Mouse (Mus musculus) intestine, embryonic 15.5 days (tissue): ENCODE data around the gene Zfpl1. TPM values are rescaled to one million over a fixed set of nuclear protein-coding genes. Genes with fewer than 3 reads are reported as not detected.
A peak's percentile ranks its signal among the peaks of the same experiment; 100 is the strongest.
"Not testable (repeated sequence)": the region's sequence is repeated elsewhere in the genome, so short reads cannot be mapped to it uniquely, and the experiment has no call there.

Experiments used
- ATAC-seq: fragments of 200-750 bp; cut with Nextera tagmentation; 2 replicates; pipeline ENCODE4 v1.8.0; 2017; ENCODE audit warnings: moderate TSS enrichment, moderate library complexity
- H3K27ac ChIP-seq: fragments of 300-500 bp; sonication (generic); 2 replicates; pipeline ENCODE4 v1.5.1; 2015; ENCODE audit warnings: mild to moderate bottlenecking, inconsistent platforms
- H3K27me3 ChIP-seq: fragments of 300-500 bp; sonication (generic); replicated peaks from 2 replicates; pipeline ENCODE4 v1.6.1; 2015; ENCODE audit warnings: inconsistent platforms
- H3K36me3 ChIP-seq: fragments of 300-500 bp; sonication (generic); 2 replicates; pipeline ENCODE4 v1.6.1; 2015; ENCODE audit warnings: inconsistent platforms
- H3K4me1 ChIP-seq: fragments of 300-500 bp; sonication (generic); replicated peaks from 2 replicates; pipeline ENCODE4 v1.6.1; 2015; ENCODE audit warnings: inconsistent platforms
- H3K4me2 ChIP-seq: fragments of 300-500 bp; sonication (generic); replicated peaks from 2 replicates; pipeline ENCODE4 v1.6.1; 2015; ENCODE audit warnings: mild to moderate bottlenecking, inconsistent platforms
- H3K4me3 ChIP-seq: fragments of 300-500 bp; sonication (generic); replicated peaks from 2 replicates; pipeline ENCODE4 v1.5.1; 2015; ENCODE audit warnings: inconsistent platforms
- H3K9ac ChIP-seq: fragments of 300-500 bp; sonication (generic); 2 replicates; pipeline ENCODE4 v1.6.1; 2015; ENCODE audit warnings: inconsistent platforms
- H3K9me3 ChIP-seq: fragments of 300-500 bp; sonication (generic); 2 replicates; pipeline ENCODE4 v1.6.1; 2016; ENCODE audit warnings: inconsistent platforms
- WGBS: fragments of 180-500 bp; shearing (Covaris S2); methylation state at CpG from one replicate; pipeline ENCODE4 v1.1.7; 2015; 5-methylcytosine and 5-hydroxymethylcytosine counted together
- polyA plus RNA-seq: library from polyadenylated mRNA; unstranded; fragments of >200 nt; fragmentation: Nextera tagmentation; extraction: Ambion mirVana; gene quantifications from 2 replicates; pipeline ENCODE4 v1.2.1, GENCODE M21; 2015

The Zfpl1 gene
- 58.5 and 61.3 TPM in 2 replicates for polyA plus RNA-seq

- WGBS = under 1% methylated on average over 58 of the region's 58 CpGs
- peak within 1 kb of the TSS; percentile 75 for H3K4me2 ChIP-seq
- ATAC-seq = peak; percentile 94
- peak within 1 kb of the TSS; percentile 65 for H3K4me3 ChIP-seq
- no peaks in the 10 kb centered on the region for H3K27me3 ChIP-seq
- H3K9me3 ChIP-seq = no peaks in the 10 kb centered on the region
- H3K27ac ChIP-seq = peak within 1 kb of the TSS; percentile 54
- H3K36me3 ChIP-seq = peaks cover 26% of the 10 kb centered on the region
- H3K9ac ChIP-seq = peak within 1 kb of the TSS; percentile 62
- peaks cover 10% of the 10 kb centered on the region for H3K4me1 ChIP-seq
Observed at GRCm38 (mm10) chr19:6084478-6085248, at the start of gene Zfpl1, which contains the start of gene Cdca5. Zfpl1 (minus strand) TSS chr19:6084956. Cdca5 (plus strand) TSS chr19:6084983.

GRCm38 (mm10) chr19:6133197-6133596 is 48.4 kb upstream of the Zfpl1 start:
- H3K4me3 ChIP-seq, H3K9me3 ChIP-seq, ATAC-seq, H3K4me1 ChIP-seq, H3K4me2 ChIP-seq, H3K9ac ChIP-seq, H3K36me3 ChIP-seq, H3K27ac ChIP-seq, H3K27me3 ChIP-seq: not testable (repeated sequence)
- WGBS = 50% methylated on average over 1 of the region's 1 CpGs

GRCm38 (mm10) chr19:6132171-6132827 is 47.5 kb upstream of the Zfpl1 start:
- no peak overlapping the region for H3K4me3 ChIP-seq
- no peak overlapping the region for H3K27ac ChIP-seq
- H3K9me3 ChIP-seq = no peaks in the 10 kb centered on the region
- no peak overlapping the region for H3K9ac ChIP-seq
- H3K27me3 ChIP-seq = no peaks in the 10 kb centered on the region
- no peak overlapping the region for H3K4me2 ChIP-seq
- 86% methylated on average over 7 of the region's 7 CpGs for WGBS
- H3K4me1 ChIP-seq = no peaks in the 10 kb centered on the region
- H3K36me3 ChIP-seq = no peaks in the 10 kb centered on the region
- ATAC-seq = no peak

GRCm38 (mm10) chr19:6130414-6131128 is 45.8 kb upstream of the Zfpl1 start:
- not testable (repeated sequence) for H3K4me2 ChIP-seq, H3K9ac ChIP-seq, H3K27ac ChIP-seq, H3K4me3 ChIP-seq, H3K9me3 ChIP-seq, H3K27me3 ChIP-seq, H3K4me1 ChIP-seq, ATAC-seq, H3K36me3 ChIP-seq
- 74% methylated on average over 7 of the region's 7 CpGs for WGBS

DNA sequence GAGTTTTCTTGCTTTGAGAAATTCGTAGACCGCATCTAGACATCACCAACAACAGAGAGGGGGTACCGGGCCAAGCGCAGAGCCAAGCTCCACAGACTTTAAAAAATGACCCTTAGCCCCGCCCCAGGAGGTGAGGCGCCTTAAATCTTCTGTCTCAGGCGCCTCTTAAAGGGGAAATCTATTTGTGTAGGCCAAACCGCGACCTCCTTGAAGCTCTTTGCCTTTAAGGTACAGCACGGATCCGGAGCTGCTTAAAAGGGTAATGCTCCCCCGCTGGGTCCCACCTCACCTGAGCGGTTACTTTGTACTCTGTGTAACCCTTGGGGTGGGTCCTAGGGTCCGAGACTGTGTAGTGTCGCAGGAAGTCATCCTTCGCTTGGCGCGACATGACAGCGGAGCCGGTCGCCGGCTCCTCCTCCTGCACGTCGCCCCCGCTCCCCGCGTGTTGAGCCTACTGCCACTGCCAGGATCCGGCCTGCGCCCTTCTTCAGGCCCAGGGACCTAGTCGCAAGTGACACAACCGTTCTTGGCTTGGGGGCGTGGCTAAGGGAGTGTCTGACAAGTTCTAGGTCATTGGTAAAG is 43.1 kb upstream of the Zfpl1 start, which contains the start of gene Snx15:
Gene Snx15, minus strand, starts transcription at position 545 of the 582 bp plus-strand sequence.
- Histone ChIP-seq H3K4me3 (peak within 1 kb of the TSS; percentile 53), H3K4me2 (peak within 1 kb of the TSS; percentile 72), H3K36me3 (no peaks in the 10 kb centered on the region), H3K9me3 (no peaks in the 10 kb centered on the region), H3K27me3 (no peaks in the 10 kb centered on the region), H3K4me1 (0 out of 2 replicates have a peak, but pooled peaks cover 4% of the 10 kb centered on the region), H3K9ac (peak within 1 kb of the TSS; percentile 68), H3K27ac (peak within 1 kb of the TSS; percentile 93)
- under 1% methylated on average over 32 of the region's 32 CpGs for WGBS
- peak; percentile 96 for ATAC-seq

DNA sequence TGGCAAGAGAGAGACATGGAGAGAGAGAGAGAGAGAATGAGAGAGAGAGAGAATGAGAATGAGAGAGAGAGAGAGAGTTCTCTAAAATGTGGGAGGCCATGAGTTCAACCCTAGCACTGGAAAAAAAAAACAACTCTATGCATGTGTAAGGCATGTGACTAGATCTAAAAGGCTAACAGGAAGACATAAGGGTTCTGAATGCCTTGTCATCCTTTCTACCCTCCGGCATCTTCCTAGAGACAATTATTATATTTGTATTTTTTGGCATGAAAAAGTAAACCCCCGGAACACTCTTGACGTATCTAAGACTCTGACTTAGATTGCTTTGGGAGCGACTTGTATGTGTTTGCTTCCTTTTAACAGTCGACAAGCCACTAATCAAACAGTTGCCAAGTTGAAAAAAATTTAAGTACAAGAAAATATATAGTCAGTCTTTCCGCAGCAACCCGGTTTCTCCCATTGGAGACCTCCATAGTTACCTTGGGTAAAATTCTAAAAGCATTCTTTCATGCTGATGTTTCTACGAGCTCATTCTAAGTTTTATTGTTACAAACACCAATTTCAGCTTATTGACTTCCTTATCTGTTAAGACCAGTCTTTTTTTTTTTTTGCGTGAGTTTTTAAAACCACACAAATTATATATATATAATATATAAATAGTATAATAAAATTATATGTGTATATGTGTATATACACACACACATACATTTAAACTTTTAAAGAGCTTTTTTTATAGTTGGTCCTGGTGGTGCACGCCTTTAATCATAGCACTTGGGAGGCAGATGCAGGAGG is 42.2 kb upstream of the Zfpl1 start:
- Histone ChIP-seq H3K27ac (peak overlapping the region; percentile 93; the same call in 1 of the 2 replicates), H3K27me3 (no peaks in the 10 kb centered on the region), H3K9me3 (no peaks in the 10 kb centered on the region), H3K4me1 (peaks cover 4% of the 10 kb centered on the region; the same call in 1 of the 2 replicates), H3K36me3 (no peaks in the 10 kb centered on the region), H3K9ac (0 out of 2 replicates have a peak overlapping the region, but pooled peaks have one; percentile 68), H3K4me2 (peak overlapping the region; percentile 72), H3K4me3 (peak overlapping the region; percentile 53)
- WGBS = 65% methylated on average over 10 of the region's 10 CpGs
- no peak for ATAC-seq

DNA sequence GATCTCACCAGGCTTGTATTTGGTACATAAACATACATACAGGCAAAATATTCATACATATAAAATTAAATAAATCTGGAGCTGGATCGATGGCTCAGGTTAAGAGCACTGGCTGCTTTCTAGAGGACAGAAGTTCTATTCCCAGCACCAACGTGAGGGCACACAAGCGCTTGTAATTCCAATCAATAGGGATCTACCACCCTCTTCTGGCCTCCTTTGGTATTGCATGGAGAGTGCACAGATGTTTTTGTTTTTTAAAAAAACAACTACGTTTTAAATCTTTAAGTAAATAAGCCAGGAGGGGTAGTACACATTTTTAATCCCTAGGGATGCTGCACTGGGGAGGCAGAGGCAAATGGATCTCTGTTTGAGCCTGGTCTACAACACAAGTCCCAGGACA is 41.5 kb upstream of the Zfpl1 start:
- no peak overlapping the region for H3K4me3 ChIP-seq
- H3K27ac ChIP-seq = no peak overlapping the region
- H3K9ac ChIP-seq = no peak overlapping the region
- H3K4me2 ChIP-seq = no peak overlapping the region
- ATAC-seq = no peak
- H3K27me3 ChIP-seq = no peaks in the 10 kb centered on the region
- H3K9me3 ChIP-seq = no peaks in the 10 kb centered on the region
- H3K4me1 ChIP-seq = peaks cover 10% of the 10 kb centered on the region; the same call in 1 of the 2 replicates
- H3K36me3 ChIP-seq = no peaks in the 10 kb centered on the region
- WGBS = 30% methylated on average over 4 of the region's 4 CpGs

- Histone ChIP-seq H3K27ac (no peak overlapping the region), H3K4me3 (no peak overlapping the region), H3K4me1 (peaks cover 18% of the 10 kb centered on the region), H3K9ac (no peak overlapping the region), H3K9me3 (no peaks in the 10 kb centered on the region), H3K27me3 (no peaks in the 10 kb centered on the region), H3K36me3 (0 out of 2 replicates have a peak, but pooled peaks cover 3% of the 10 kb centered on the region), H3K4me2 (no peak overlapping the region)
- ATAC-seq = no peak
- WGBS = 73% methylated on average over 2 of the region's 2 CpGs
Observed at GRCm38 (mm10) chr19:6124898-6125297, 40.1 kb upstream of the Zfpl1 start.

- ATAC-seq = no peak
- Histone ChIP-seq H3K9ac (no peak overlapping the region), H3K36me3 (0 out of 2 replicates have a peak, but pooled peaks cover 3% of the 10 kb centered on the region), H3K4me3 (no peak overlapping the region), H3K27me3 (no peaks in the 10 kb centered on the region), H3K27ac (no peak overlapping the region), H3K4me1 (peaks cover 22% of the 10 kb centered on the region), H3K9me3 (no peaks in the 10 kb centered on the region), H3K4me2 (no peak overlapping the region)
- WGBS = 59% methylated on average over 8 of the region's 8 CpGs
Observed at GRCm38 (mm10) chr19:6123330-6123729, 38.6 kb upstream of the Zfpl1 start.

DNA sequence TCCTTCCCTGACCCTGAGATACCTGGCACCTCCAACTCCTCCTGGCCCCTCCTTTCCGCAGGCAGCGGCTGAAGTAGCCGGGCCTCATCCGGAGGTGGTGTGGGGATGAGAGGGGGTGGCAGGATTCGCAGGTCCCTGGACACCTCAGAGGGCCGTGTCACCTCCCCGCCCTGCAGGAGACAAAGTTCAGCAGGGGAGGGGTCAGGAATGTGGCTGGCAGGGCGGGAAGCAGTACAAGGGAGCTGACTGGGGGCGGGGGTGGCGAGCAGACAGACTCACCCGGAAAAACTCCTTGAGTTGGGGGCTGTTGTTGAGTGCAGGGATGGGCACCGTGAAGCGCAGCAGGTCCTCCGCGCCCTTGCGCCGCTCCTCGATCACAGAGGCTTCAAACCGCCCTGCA is 37.0 kb upstream of the Zfpl1 start:
- peak; percentile 26 for ATAC-seq
- peak overlapping the region; percentile 10; the same call in 1 of the 2 replicates for H3K4me3 ChIP-seq
- peak overlapping the region; percentile 41 for H3K27ac ChIP-seq
- WGBS = 29% methylated on average over 19 of the region's 19 CpGs
- H3K4me1 ChIP-seq = peaks cover 32% of the 10 kb centered on the region
- H3K9ac ChIP-seq = peak overlapping the region; percentile 30; the same call in 1 of the 2 replicates
- peak overlapping the region; percentile 49 for H3K4me2 ChIP-seq
- no peaks in the 10 kb centered on the region for H3K9me3 ChIP-seq
- H3K27me3 ChIP-seq = no peaks in the 10 kb centered on the region
- 0 out of 2 replicates have a peak, but pooled peaks cover 3% of the 10 kb centered on the region for H3K36me3 ChIP-seq

DNA sequence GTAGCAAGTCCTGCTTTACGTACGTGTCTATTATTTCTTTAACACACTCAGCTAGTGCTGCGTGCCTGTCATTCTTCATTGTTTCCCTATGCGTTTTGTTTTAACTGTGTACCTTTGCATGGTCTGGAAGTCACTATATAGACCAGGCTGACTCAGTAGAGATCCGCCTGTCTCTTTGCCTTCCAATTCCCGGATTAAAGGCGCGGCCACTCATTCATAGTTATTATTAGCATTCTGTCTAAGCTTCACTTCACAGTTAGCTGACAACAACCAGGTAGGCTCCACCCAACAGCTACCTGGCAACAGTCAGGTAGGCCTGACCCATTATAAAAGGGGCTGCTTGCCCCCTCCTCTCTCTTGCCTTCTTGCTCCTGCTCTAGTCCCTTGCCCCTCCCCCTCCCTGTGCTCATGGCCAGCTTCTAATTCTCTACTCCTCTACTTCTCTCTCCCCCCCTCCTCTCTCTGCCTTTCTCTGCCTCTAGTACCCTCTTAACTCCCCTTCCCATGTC is 34.0 kb upstream of the Zfpl1 start:
- under 1% methylated on average over 8 of the region's 8 CpGs for WGBS
- Histone ChIP-seq H3K9me3 (no peaks in the 10 kb centered on the region), H3K4me2 (peak overlapping the region; percentile 88), H3K4me3 (peak overlapping the region; percentile 94), H3K9ac (peak overlapping the region; percentile 5), H3K27ac (peak overlapping the region; percentile 99), H3K4me1 (peaks cover 38% of the 10 kb centered on the region), H3K27me3 (no peaks in the 10 kb centered on the region), H3K36me3 (peaks cover 22% of the 10 kb centered on the region)
- ATAC-seq = peak; percentile 21
